ENCODE assay signal across 8 mouse cellular contexts in the genomic region with DNA sequence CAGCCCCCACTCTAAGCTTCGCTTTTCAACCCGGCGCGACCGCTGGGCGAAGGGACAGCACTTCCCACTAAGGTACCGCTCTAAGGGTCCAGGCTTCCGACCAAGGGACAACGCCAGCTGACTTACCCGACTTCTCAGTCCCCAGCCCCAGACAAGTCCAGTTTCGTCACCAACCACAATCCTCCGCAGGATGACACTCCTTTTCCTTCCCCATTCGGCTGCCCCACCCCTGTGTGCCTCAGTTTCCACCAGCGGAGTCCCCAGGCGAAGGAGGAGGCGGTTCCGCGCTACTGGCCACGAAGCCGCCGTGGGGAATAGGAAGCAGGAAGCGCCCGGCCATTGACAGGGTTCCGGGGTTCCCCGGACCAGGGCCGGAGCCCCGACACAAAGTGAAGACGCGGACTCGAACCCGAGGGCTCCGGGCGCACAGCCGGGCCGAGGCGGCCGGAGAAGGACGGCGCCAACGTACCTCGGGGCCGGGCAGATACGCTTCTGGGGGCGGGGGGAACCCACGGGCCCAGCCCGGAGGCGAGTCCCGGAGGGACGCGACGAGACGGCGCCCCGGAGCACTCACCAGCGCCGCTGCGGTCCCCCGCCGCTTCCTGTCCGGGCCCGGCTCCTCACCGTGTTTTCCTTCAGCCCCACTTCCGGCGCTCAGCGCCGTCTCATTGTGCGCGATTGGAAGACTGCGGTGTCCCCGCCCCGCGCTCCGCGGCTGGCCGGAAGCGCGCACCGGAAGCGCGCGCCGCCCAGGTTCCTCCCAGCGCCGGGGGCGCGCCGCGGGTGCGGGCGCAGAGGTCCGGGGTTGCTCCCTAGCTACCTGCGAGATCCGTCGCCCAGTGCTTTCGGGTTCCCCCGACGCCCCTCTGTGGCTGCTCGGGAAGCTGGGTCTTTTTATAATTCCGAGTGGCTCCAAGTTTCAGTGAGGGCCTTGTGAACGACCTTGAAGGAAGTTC. TPM values are rescaled to one million over a fixed set of nuclear protein-coding genes. Genes with fewer than 3 reads are reported as not detected.
DNase-seq lines count a peak whose midpoint lies in the region; ATAC-seq and TF ChIP-seq lines count a peak whose summit lies in the region.

A gene (minus strand): TSS at position 641 of the 956 bp plus-strand sequence.

- WGBS in embryonic facial prominence, embryonic 14.5 days, result under 1% methylated on average over 60 of the region's 100 CpGs
- under 1% methylated on average over 65 of the region's 100 CpGs for WGBS in limb, embryonic 14.5 days
- under 1% methylated on average over 94 of the region's 100 CpGs for WGBS in midbrain, postnatal 0 days

- peak; percentile 98 for ATAC-seq in embryonic facial prominence, embryonic 14.5 days (ENCODE audit: low read depth)
- ATAC-seq in limb, embryonic 14.5 days (ENCODE audit: low FRiP score, low read depth), result peak; percentile 98
- peak; percentile 98 for ATAC-seq in midbrain, postnatal 0 days (ENCODE audit: low FRiP score)

- H3K36me3 ChIP-seq in embryonic facial prominence, embryonic 14.5 days (ENCODE audit: control insufficient read depth, insufficient read depth, low read length), result peaks cover 19% of the 10 kb centered on the region
- peaks cover 16% of the 10 kb centered on the region for H3K36me3 ChIP-seq in limb, embryonic 14.5 days (ENCODE audit: control insufficient read depth, insufficient read depth, low read length)
- H3K36me3 ChIP-seq in midbrain, postnatal 0 days (ENCODE audit: insufficient read depth, low read length), result no peaks in the 10 kb centered on the region

- H3K27me3 ChIP-seq in embryonic facial prominence, embryonic 14.5 days (replicated peaks; ENCODE audit: control insufficient read depth, insufficient read depth, low read length), result no peaks in the 10 kb centered on the region
- H3K27me3 ChIP-seq in limb, embryonic 14.5 days (ENCODE audit: control insufficient read depth, insufficient read depth, low read length), result no peaks in the 10 kb centered on the region
- H3K27me3 ChIP-seq in midbrain, postnatal 0 days (ENCODE audit: insufficient read depth, low read length), result no peaks in the 10 kb centered on the region

- no peaks in the 10 kb centered on the region for H3K9me3 ChIP-seq in embryonic facial prominence, embryonic 14.5 days (ENCODE audit: control insufficient read depth, low read length)
- no peaks in the 10 kb centered on the region for H3K9me3 ChIP-seq in limb, embryonic 14.5 days (ENCODE audit: control insufficient read depth, low read length)
- no peaks in the 10 kb centered on the region for H3K9me3 ChIP-seq in midbrain, postnatal 0 days (ENCODE audit: low read length)

- H3K4me2 ChIP-seq in embryonic facial prominence, embryonic 14.5 days (ENCODE audit: low read depth, low read length), result peak within 1 kb of the TSS; percentile 74
- H3K4me2 ChIP-seq in limb, embryonic 14.5 days (replicated peaks; ENCODE audit: low read depth, low read length, severe bottlenecking), result peak within 1 kb of the TSS; percentile 67
- H3K4me2 ChIP-seq in midbrain, postnatal 0 days (ENCODE audit: low read depth, low read length, poor library complexity, severe bottlenecking), result peak within 1 kb of the TSS; percentile 71

- peak within 1 kb of the TSS; percentile 93 for H3K9ac ChIP-seq in embryonic facial prominence, embryonic 14.5 days (ENCODE audit: low read depth, low read length)
- H3K9ac ChIP-seq in limb, embryonic 14.5 days (ENCODE audit: low read depth, low read length, severe bottlenecking), result peak within 1 kb of the TSS; percentile 90
- peak within 1 kb of the TSS; percentile 59 for H3K9ac ChIP-seq in midbrain, postnatal 0 days (replicated peaks; ENCODE audit: low read length, poor library complexity, severe bottlenecking)

- TF ChIP-seq POLR2A in limb, embryonic 14.5 days (IDR thresholded peaks at IDR 0.05; ENCODE audit: borderline replicate concordance, extremely low read depth, insufficient read depth, insufficient read length), result peak; percentile 92

- TF ChIP-seq CTCF in midbrain, postnatal 0 days (IDR thresholded peaks at IDR 0.05), result peak; percentile 2; the same call in 1 of the 2 replicates

- H3K27ac ChIP-seq in embryonic facial prominence, embryonic 14.5 days (replicated peaks; ENCODE audit: low read depth, low read length), result peak within 1 kb of the TSS; percentile 93
- peak within 1 kb of the TSS; percentile 94 for H3K27ac ChIP-seq in limb, embryonic 14.5 days (replicated peaks; ENCODE audit: low read depth, low read length)
- H3K27ac ChIP-seq in midbrain, postnatal 0 days (ENCODE audit: low read depth, low read length), result peak within 1 kb of the TSS; percentile 80

- H3K4me1 ChIP-seq in embryonic facial prominence, embryonic 14.5 days (ENCODE audit: control insufficient read depth, insufficient read depth, low read length), result peaks cover 30% of the 10 kb centered on the region
- H3K4me1 ChIP-seq in limb, embryonic 14.5 days (ENCODE audit: control insufficient read depth, insufficient read depth, low read length), result peaks cover 21% of the 10 kb centered on the region
- peaks cover 11% of the 10 kb centered on the region for H3K4me1 ChIP-seq in midbrain, postnatal 0 days (ENCODE audit: insufficient read depth, low read length)

- H3K4me3 ChIP-seq in embryonic facial prominence, embryonic 14.5 days (ENCODE audit: low read depth, low read length), result peak within 1 kb of the TSS; percentile 97
- peak within 1 kb of the TSS; percentile 96 for H3K4me3 ChIP-seq in limb, embryonic 14.5 days (replicated peaks; ENCODE audit: low read length)
- peak within 1 kb of the TSS; percentile 51 for H3K4me3 ChIP-seq in midbrain, postnatal 0 days (ENCODE audit: low read depth, low read length)

- DNase-seq in 3T3-L1 (ENCODE audit: low read depth, low spot score), result peak; percentile 89
- peak; percentile 79 to 91 for DNase-seq in adrenal gland, postnatal 4 days (ENCODE audit: low spot score in 2 of 2)
- DNase-seq in embryonic facial prominence, embryonic 14.5 days (ENCODE audit: low spot score), result peak; percentile 97
- peak; percentile 94 for DNase-seq in heart, adult 8-10 months (ENCODE audit: low spot score)
- peak; percentile 95 for DNase-seq in kidney, adult 9 months
- DNase-seq in limb, embryonic 14.5 days (ENCODE audit: low spot score), result peak; percentile 93
- DNase-seq in midbrain, postnatal 0 days (ENCODE audit: low spot score), result peak; percentile 95
- peak; percentile 89 to 90 for DNase-seq in spleen, postnatal 14 days (ENCODE audit: low spot score in 2 of 2)

RNA-seq across cellular contexts. Expression of the gene that starts here (rescaled TPM):
- 10 to 100 TPM; 78.2 to 91.7 TPM for total RNA-seq in adrenal gland, postnatal 4 days (2021)
- polyA plus RNA-seq in embryonic facial prominence, embryonic 14.5 days (2014; fragmentation: Nextera tagmentation; extraction: Ambion mirVana), result 41.6 and 43.5 TPM in 2 replicates
- 10 to 100 TPM; 35.5 to 42.0 (median 39.5) TPM for total RNA-seq in heart, adult 8-10 months (2022)
- polyA plus RNA-seq in limb, embryonic 14.5 days (2012; rRNA removed), result 32.5 and 39.9 TPM in 2 replicates
- polyA plus RNA-seq in limb, embryonic 14.5 days (2014; fragmentation: Nextera tagmentation; extraction: Ambion mirVana), result 45.9 and 51.1 TPM in 2 replicates
- total RNA-seq in midbrain, postnatal 0 days (2014; rRNA removed), result 33.7 and 35.2 TPM in 2 replicates
- polyA plus RNA-seq in midbrain, postnatal 0 days (2015; fragmentation: Nextera tagmentation; extraction: Ambion mirVana), result 32.6 and 37.3 TPM in 2 replicates

Comparison
In these comparisons a context has a peak if more than half of its experiments do, and no peak if none do; other contexts are left out.
1. Peak in every context shown above with its lines: DNase-seq, ATAC-seq, H3K4me3 ChIP-seq and H3K27ac ChIP-seq.